Comparison of ENCODE assay signal across 15 mouse cellular contexts in genomic region chr7:101293611-101294010, GRCm38 (mm10).
"Had no signal": no experiment of that assay in that cellular context is flagged by ENCODE, and none has a peak within 500 bp of the region (broad histone marks: within the 10 kb centered on the region; RNA-seq: fewer than 3 reads in every experiment).

No protein-coding gene starts in this region.

- H3K4me3 ChIP-seq: left cerebral cortex, adult 2 months; limb, embryonic 12.5 days; liver, embryonic 13.5 days; midbrain, embryonic 12.5 days; neural tube, embryonic 13.5 days had no signal

- ATAC-seq: liver, postnatal 0 days; midbrain, embryonic 16.5 days had no signal

- DNase-seq: kidney, adult 18-20 months; kidney, postnatal 14 days; liver; liver, embryonic 13.5 days; liver, postnatal 0 days; retina, postnatal 1 day; right cerebral cortex, postnatal 4 days; spleen, adult 18-20 months; thymus, adult 18-20 months; thymus, postnatal 14 days had no signal

- H3K27ac ChIP-seq: left cerebral cortex, adult 2 months; limb, embryonic 12.5 days; liver, embryonic 13.5 days; midbrain, embryonic 12.5 days had no signal

- H3K9ac ChIP-seq: limb, embryonic 12.5 days; liver, embryonic 13.5 days; liver, postnatal 0 days; midbrain, embryonic 12.5 days; neural tube, embryonic 13.5 days had no signal

- H3K4me2 ChIP-seq: limb, embryonic 12.5 days; liver, embryonic 13.5 days; midbrain, embryonic 12.5 days; neural tube, embryonic 13.5 days had no signal

- H3K9me3 ChIP-seq: limb, embryonic 12.5 days; liver, embryonic 13.5 days; midbrain, embryonic 12.5 days; neural tube, embryonic 13.5 days had no signal
